Mouse (Mus musculus): Measurements from ENCODE around the gene Ckap2.

Ckap2 gene

GRCm38 (mm10) chr8:22149643-22150344 lies 35.8 kb downstream of the Ckap2 start:
- no peak for ATAC-seq (ENCODE audit: insufficient number of reproducible peaks, low FRiP score, low TSS enrichment)

GRCm38 (mm10) chr8:22148367-22148740 lies 37.3 kb downstream of the Ckap2 start:
- no peak for ATAC-seq (ENCODE audit: insufficient number of reproducible peaks, low FRiP score, low TSS enrichment)

GRCm38 (mm10) chr8:22147706-22148366 lies 37.8 kb downstream of the Ckap2 start:
- ATAC-seq (ENCODE audit: insufficient number of reproducible peaks, low FRiP score, low TSS enrichment) = no peak

DNA sequence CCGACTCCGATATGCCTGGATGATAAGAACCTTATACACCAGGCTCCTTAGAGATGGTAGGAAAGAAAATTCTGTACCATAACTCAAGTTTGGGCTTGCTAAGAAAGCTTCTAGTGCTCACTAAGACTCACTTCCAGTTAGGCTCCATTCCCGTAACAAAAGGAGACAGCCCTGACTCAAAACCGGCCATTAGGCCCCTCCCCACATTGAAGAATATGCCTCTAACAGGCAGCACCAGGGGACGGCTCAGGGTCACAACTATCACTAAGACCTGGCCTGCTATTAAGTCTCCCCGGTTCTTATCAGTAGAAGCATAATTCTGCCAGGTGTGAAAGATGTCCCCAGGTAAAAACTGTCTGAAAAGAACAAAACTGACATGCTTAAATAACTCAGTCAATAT lies 39.8 kb downstream of the Ckap2 start:
- no peak for ATAC-seq (ENCODE audit: insufficient number of reproducible peaks, low FRiP score, low TSS enrichment)

DNA sequence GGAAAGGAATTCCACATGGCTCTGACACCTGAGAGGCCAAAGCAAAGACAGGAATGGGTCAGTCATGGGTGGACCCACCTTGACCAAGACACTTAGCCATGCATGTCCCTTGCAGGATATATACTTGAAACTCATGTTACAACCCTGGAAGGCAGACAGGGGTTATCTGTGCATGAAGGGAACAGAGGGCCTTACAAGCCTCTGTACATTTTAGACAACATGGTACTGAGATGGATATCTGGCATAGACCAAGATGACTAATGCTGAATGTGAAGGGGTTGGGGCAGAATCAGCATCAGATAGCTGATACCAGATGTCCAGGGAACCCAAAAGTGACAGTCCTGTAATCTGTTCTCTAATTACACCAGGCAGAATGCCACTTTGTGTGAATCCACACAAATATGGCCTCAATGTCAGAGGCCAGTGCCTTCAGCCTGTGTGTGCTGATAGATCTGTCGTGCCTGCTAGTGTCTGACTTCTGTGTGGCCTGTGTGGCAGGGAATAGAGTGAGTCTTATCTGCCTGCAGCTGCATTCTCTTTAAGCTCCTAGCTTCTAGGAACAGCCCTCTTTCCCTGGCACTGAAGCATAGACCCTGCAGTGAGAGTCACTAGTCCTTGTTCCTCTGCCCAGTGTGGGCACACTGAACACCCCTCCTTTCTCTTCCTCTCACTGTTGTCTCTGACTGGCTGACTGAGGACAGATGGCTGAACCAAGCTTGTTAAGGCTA lies 41.7 kb downstream of the Ckap2 start:
- ATAC-seq (ENCODE audit: insufficient number of reproducible peaks, low FRiP score, low TSS enrichment) = peak; percentile 86

- no peak for ATAC-seq (ENCODE audit: insufficient number of reproducible peaks, low FRiP score, low TSS enrichment)
Observed at GRCm38 (mm10) chr8:22142592-22142991, 43.0 kb downstream of the Ckap2 start.

GRCm38 (mm10) chr8:22141836-22142385 lies 43.7 kb downstream of the Ckap2 start:
- no peak for ATAC-seq (ENCODE audit: insufficient number of reproducible peaks, low FRiP score, low TSS enrichment)

- ATAC-seq (ENCODE audit: insufficient number of reproducible peaks, low FRiP score, low TSS enrichment) = peak; percentile 78
Observed at GRCm38 (mm10) chr8:22136462-22136861, 49.2 kb downstream of the Ckap2 start.

DNA sequence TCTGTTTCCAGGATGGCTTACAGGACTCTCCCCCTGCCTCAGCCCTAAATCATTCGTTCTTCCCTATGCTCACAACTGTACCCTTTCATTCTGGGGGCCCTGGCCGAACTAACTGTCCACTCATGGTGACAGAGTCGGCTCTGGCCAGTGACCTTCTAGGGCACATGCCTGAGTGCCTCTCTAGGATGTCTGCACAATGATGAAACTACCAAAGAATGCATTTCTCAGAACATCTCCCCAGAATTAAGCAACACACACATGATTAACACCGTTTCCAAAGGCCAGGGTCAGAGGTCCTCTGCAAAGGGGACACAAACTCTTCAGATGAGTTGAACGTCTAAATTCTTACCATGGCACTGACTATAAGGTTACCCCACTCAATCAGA lies 50.9 kb downstream of the Ckap2 start:
- ATAC-seq (ENCODE audit: insufficient number of reproducible peaks, low FRiP score, low TSS enrichment) = no peak

DNA sequence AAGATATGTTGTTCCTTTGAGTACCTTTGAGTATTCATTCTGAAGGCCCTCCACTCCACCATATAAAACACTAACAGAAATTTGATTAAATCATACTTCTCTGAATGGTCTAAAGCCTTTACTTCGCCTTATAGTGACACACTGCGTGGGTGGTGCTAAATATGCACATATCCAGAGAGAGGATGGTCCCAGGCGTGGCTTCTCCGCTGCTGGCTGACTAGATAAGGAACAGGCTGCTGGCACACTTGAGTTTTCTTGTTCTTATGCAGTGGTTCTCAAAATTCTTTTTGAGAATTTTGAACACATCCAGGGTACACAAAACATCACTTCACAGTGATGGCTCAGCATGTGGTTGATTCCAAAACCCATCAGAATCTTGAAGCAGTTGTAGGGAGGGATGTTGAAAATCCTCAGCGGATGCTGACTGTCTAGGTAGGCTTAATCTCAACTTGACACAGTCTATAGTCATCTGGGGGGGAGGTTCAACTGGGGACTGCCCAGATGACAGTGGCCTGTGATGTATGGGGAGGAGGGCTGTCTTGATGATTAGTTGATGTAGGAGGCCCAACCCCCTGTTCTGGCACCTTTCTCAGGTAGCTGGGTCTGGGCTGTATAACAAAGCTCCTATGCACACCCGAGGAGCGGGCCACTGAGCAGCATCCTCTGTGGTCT lies 51.4 kb downstream of the Ckap2 start:
- no peak for ATAC-seq (ENCODE audit: insufficient number of reproducible peaks, low FRiP score, low TSS enrichment)

GRCm38 (mm10) chr8:22132062-22132461 lies 53.6 kb downstream of the Ckap2 start:
- no peak for ATAC-seq (ENCODE audit: insufficient number of reproducible peaks, low FRiP score, low TSS enrichment)

DNA sequence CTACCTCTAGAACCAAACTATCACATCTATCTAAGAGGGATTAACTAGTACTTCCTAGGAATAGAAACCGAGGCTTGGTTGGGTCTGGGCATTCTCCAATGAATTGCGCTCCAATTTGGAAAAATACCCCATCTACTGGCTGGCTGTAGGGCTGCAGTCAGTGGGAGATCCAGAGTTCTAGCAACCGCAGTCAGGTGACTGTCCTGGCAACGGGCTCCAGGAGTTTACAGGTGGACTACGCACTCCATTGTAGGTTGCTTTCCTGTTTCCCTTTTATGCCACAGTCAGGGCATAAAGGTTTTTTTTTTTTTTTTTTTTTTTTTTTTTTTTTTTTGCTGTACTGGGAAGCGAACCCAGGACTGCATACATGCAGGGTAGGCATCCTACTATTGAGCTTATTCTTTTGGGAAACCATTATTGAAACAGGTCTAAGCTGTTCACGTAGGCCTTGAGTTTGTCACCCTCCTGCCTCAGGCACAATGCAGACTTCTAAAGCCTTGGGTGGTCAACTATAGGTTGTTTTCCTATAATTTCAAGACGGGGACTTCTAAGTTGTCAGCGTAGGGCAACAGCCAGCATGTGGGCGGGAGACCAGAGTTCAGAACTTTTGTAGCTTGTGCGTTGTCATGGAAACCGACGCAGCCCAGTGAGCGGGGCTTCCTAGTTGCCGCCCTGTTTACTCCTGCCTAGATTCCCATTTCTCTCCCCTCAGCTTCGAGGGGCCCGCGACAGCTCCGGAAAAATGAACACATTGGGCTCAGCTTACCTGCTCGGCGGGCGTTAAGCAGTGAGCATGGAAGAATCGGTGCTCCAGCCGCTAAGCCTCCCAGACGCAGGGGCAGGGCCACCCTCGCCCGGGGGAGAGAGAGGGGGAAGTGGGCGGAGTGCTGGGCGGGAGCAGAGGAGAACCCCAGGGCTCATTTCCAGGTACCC lies 61.1 kb downstream of the Ckap2 start, which contains the start of gene Nek5:
Gene Nek5, minus strand, starts transcription at position 834 of the 933 bp plus-strand sequence.
- peak; percentile 20; the same call in 1 of the 2 replicates for ATAC-seq (ENCODE audit: insufficient number of reproducible peaks, low FRiP score, low TSS enrichment)

All from cerebellum, adult (tissue).